Mouse (Mus musculus): ENCODE measurements around the gene Lrp1.

The Lrp1 gene

GRCm38 (mm10) chr10:127572281-127572680 lies 48.7 kb downstream of the Lrp1 start:
- H3K27me3 ChIP-seq (ENCODE audit: insufficient read depth, low read length): no peaks in the 10 kb centered on the region; the same call in 1 of the 2 replicates
- peaks cover 78% of the 10 kb centered on the region for H3K36me3 ChIP-seq (ENCODE audit: insufficient read depth, low read length)
- H3K4me1 ChIP-seq (replicated peaks; ENCODE audit: low read depth, low read length): peaks cover 16% of the 10 kb centered on the region
- no peaks in the 10 kb centered on the region for H3K9me3 ChIP-seq (ENCODE audit: low read length)
- TF ChIP-seq NANOG (IDR thresholded peaks at IDR 0.05; ENCODE audit: borderline replicate concordance, low read length) (no peak), CTCF (conservative IDR thresholded peaks at IDR 0.05; ENCODE audit: low read length) (no peak), POU5F1 (IDR thresholded peaks at IDR 0.05; ENCODE audit: borderline replicate concordance, low read length) (no peak)
- H3K4me3 ChIP-seq (replicated peaks; ENCODE audit: low read length): no peak overlapping the region

DNA sequence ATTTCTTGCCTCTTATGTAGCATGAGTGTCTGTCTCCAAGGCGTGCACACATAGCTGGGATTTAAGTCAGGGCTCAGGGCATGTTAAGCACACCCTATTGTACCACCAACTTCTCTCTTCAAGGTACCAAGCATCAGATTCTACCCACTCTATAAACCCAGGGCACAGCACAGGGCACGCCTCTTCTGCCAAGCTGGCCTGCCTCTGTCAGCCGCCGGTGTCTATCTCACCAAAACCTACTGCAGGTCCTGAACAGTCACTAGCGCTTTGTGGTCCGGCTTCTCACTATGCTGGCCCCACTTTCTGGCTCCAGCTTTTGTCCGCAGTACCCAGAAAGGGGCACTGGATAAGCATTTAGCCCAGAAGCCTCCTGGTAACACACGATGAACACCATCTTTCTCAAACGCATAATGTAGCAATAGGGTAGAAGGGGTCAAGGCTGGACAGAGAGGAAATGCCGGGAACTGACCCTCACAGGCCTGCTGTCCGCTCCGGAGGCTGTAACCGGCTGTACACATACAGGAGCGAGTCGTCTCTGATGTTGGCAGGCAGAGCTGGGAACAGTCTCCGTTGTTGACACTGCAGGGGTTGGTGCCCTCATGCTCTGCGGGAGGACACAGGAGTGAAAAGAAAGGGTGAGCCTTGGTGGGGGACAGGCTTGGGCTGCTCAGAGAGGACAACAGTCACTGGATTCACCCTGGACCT lies 49.9 kb downstream of the Lrp1 start:
- Histone ChIP-seq H3K27me3 (ENCODE audit: insufficient read depth, low read length) (peaks cover 6% of the 10 kb centered on the region), H3K4me1 (replicated peaks; ENCODE audit: low read depth, low read length) (peaks cover 15% of the 10 kb centered on the region), H3K36me3 (ENCODE audit: insufficient read depth, low read length) (peaks cover 78% of the 10 kb centered on the region), H3K4me3 (replicated peaks; ENCODE audit: low read length) (no peak overlapping the region), H3K9me3 (ENCODE audit: low read length) (no peaks in the 10 kb centered on the region)
- TF ChIP-seq CTCF (conservative IDR thresholded peaks at IDR 0.05; ENCODE audit: low read length) (no peak), POU5F1 (IDR thresholded peaks at IDR 0.05; ENCODE audit: borderline replicate concordance, low read length) (no peak), NANOG (IDR thresholded peaks at IDR 0.05; ENCODE audit: borderline replicate concordance, low read length) (no peak)

DNA sequence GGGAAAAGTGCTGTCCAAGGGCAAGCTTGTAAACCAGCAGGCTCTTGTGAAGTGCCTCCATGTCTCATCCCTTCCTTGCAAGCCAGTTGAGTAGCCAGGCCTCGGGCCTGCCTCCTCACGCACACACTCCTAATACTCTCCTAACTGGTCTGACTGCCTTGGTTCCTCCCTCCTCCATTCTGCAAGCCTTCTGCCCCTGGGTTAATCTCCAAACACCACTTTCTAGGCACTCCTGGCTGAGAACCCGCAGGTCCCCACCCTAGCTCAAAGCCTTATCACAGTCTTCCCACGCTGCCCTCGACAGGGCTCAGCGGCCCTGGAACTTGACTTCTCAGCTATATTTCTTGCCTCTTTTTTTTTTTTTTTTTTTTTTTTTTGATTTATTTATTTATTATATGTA lies 50.6 kb downstream of the Lrp1 start:
- H3K36me3 ChIP-seq (ENCODE audit: insufficient read depth, low read length): peaks cover 75% of the 10 kb centered on the region
- no peak overlapping the region for H3K4me3 ChIP-seq (replicated peaks; ENCODE audit: low read length)
- TF ChIP-seq POU5F1 (IDR thresholded peaks at IDR 0.05; ENCODE audit: borderline replicate concordance, low read length): no peak
- no peak for TF ChIP-seq NANOG (IDR thresholded peaks at IDR 0.05; ENCODE audit: borderline replicate concordance, low read length)
- no peak for TF ChIP-seq CTCF (conservative IDR thresholded peaks at IDR 0.05; ENCODE audit: low read length)
- no peaks in the 10 kb centered on the region for H3K9me3 ChIP-seq (ENCODE audit: low read length)
- peaks cover 13% of the 10 kb centered on the region for H3K4me1 ChIP-seq (replicated peaks; ENCODE audit: low read depth, low read length)
- peaks cover 11% of the 10 kb centered on the region for H3K27me3 ChIP-seq (ENCODE audit: insufficient read depth, low read length)

GRCm38 (mm10) chr10:127569450-127569849 lies 51.5 kb downstream of the Lrp1 start:
- Histone ChIP-seq H3K4me3 (replicated peaks; ENCODE audit: low read length) (no peak overlapping the region), H3K9me3 (ENCODE audit: low read length) (no peaks in the 10 kb centered on the region), H3K36me3 (ENCODE audit: insufficient read depth, low read length) (peaks cover 70% of the 10 kb centered on the region), H3K4me1 (replicated peaks; ENCODE audit: low read depth, low read length) (peaks cover 16% of the 10 kb centered on the region), H3K27me3 (ENCODE audit: insufficient read depth, low read length) (peaks cover 11% of the 10 kb centered on the region)
- TF ChIP-seq NANOG (IDR thresholded peaks at IDR 0.05; ENCODE audit: borderline replicate concordance, low read length): no peak
- TF ChIP-seq CTCF (conservative IDR thresholded peaks at IDR 0.05; ENCODE audit: low read length): peak; percentile 79

DNA sequence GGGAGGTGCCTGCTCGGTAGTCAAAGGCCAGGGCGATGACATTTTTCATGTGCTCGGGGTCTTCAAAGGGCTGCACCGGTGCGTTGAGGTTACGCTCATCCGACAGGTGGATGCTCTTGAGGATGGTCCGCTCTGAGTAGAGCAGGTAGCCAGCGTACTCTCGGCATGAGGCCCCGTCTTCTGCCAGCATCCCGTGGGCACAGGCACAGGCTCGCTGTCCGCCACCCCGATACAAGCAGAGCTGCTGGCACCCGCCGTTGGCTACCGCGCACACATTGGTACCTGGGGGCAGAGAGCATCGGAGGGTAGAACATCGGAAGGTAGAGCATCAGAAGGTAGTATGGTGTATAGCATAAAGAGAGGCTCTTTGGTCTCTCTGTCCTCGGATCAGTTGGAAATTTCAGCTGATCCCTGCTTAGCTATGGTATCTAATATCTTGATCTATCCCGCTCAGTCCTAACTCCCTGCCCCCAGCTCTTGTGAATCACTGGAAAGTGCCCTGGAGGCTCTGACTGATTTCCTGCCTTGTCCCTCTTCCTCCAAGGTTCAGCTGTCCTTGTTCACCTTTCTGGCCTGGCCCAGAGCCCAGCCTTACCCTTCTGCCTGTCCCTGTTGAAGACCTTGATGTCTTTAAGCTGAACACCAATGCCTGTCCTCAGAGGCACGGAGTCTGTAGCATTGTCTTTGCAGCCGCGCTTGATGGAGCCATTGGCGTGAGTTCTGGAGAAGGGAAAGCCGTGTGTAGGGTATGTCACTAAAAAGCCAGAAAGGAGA lies 54.2 kb downstream of the Lrp1 start:
- no peak for TF ChIP-seq POU5F1 (IDR thresholded peaks at IDR 0.05; ENCODE audit: borderline replicate concordance, low read length)
- TF ChIP-seq NANOG (IDR thresholded peaks at IDR 0.05; ENCODE audit: borderline replicate concordance, low read length): no peak
- no peaks in the 10 kb centered on the region for H3K9me3 ChIP-seq (ENCODE audit: low read length)

GRCm38 (mm10) chr10:127564301-127564700 lies 56.6 kb downstream of the Lrp1 start:
- H3K4me3 ChIP-seq (replicated peaks; ENCODE audit: low read length): no peak overlapping the region
- H3K9me3 ChIP-seq (ENCODE audit: low read length): no peaks in the 10 kb centered on the region
- TF ChIP-seq POU5F1 (IDR thresholded peaks at IDR 0.05; ENCODE audit: borderline replicate concordance, low read length) (no peak), NANOG (IDR thresholded peaks at IDR 0.05; ENCODE audit: borderline replicate concordance, low read length) (no peak), CTCF (conservative IDR thresholded peaks at IDR 0.05; ENCODE audit: low read length) (no peak)
- H3K27me3 ChIP-seq (ENCODE audit: insufficient read depth, low read length): peaks cover 16% of the 10 kb centered on the region
- H3K4me1 ChIP-seq (replicated peaks; ENCODE audit: low read depth, low read length): peaks cover 59% of the 10 kb centered on the region
- H3K36me3 ChIP-seq (ENCODE audit: insufficient read depth, low read length): peaks cover 66% of the 10 kb centered on the region

More for the DNA sequence above, 54.2 kb downstream of the Lrp1 start:
- Histone ChIP-seq H3K36me3 (ENCODE audit: insufficient read depth, low read length) (peaks cover 65% of the 10 kb centered on the region), H3K4me3 (replicated peaks; ENCODE audit: low read length) (peak overlapping the region; percentile 23; the same call in 1 of the 2 replicates), H3K4me1 (replicated peaks; ENCODE audit: low read depth, low read length) (peaks cover 43% of the 10 kb centered on the region), H3K27me3 (ENCODE audit: insufficient read depth, low read length) (peaks cover 11% of the 10 kb centered on the region)

GRCm38 (mm10) chr10:127563840-127564239 lies 57.1 kb downstream of the Lrp1 start:
- Histone ChIP-seq H3K4me1 (replicated peaks; ENCODE audit: low read depth, low read length) (peaks cover 63% of the 10 kb centered on the region), H3K36me3 (ENCODE audit: insufficient read depth, low read length) (peaks cover 67% of the 10 kb centered on the region), H3K4me3 (replicated peaks; ENCODE audit: low read length) (peak overlapping the region; percentile 11; the same call in 1 of the 2 replicates), H3K27me3 (ENCODE audit: insufficient read depth, low read length) (peaks cover 18% of the 10 kb centered on the region), H3K9me3 (ENCODE audit: low read length) (no peaks in the 10 kb centered on the region)
- TF ChIP-seq NANOG (IDR thresholded peaks at IDR 0.05; ENCODE audit: borderline replicate concordance, low read length) (no peak), CTCF (conservative IDR thresholded peaks at IDR 0.05; ENCODE audit: low read length) (no peak), POU5F1 (IDR thresholded peaks at IDR 0.05; ENCODE audit: borderline replicate concordance, low read length) (no peak)

- TF ChIP-seq POU5F1 (IDR thresholded peaks at IDR 0.05; ENCODE audit: borderline replicate concordance, low read length) (no peak), CTCF (conservative IDR thresholded peaks at IDR 0.05; ENCODE audit: low read length) (peak; percentile 55)
- Histone ChIP-seq H3K4me1 (replicated peaks; ENCODE audit: low read depth, low read length) (peaks cover 80% of the 10 kb centered on the region), H3K36me3 (ENCODE audit: insufficient read depth, low read length) (peaks cover 69% of the 10 kb centered on the region), H3K4me3 (replicated peaks; ENCODE audit: low read length) (no peak overlapping the region), H3K27me3 (ENCODE audit: insufficient read depth, low read length) (peaks cover 15% of the 10 kb centered on the region), H3K9me3 (ENCODE audit: low read length) (no peaks in the 10 kb centered on the region)
Measured at GRCm38 (mm10) chr10:127561145-127561544, 59.8 kb downstream of the Lrp1 start.

Measured in E14TG2a.4 (cell line).